Mouse (Mus musculus) heart, adult 2 months (tissue): Measurements from ENCODE around the gene Cpeb3. TPM values are rescaled to one million over a fixed set of nuclear protein-coding genes. Genes with fewer than 3 reads are reported as not detected.

Experiments
- DNase-seq, 2 experiments: peaks; one replicate each; pipeline ENCODE4 v3.0.0; 2021
- H3K27ac ChIP-seq: fragments of 200-600 bp; 2 replicates; pipeline ENCODE4 v1.8.1; 2022
- H3K27me3 ChIP-seq: fragments of 200-500 bp; 2 replicates; pipeline ENCODE4 v1.6.1; 2012; ENCODE audit warnings: mild to moderate bottlenecking, low read length, inconsistent platforms, mixed read lengths; ENCODE audit not compliant: control insufficient read depth, insufficient read depth
- H3K36me3 ChIP-seq: fragments of 200-500 bp; 2 replicates; pipeline ENCODE4 v1.6.1; 2012; ENCODE audit warnings: low read length, inconsistent platforms; ENCODE audit not compliant: control insufficient read depth, insufficient read depth
- H3K4me1 ChIP-seq: fragments of 200-500 bp; 2 replicates; pipeline ENCODE4 v1.6.1; 2011; ENCODE audit warnings: low read length; ENCODE audit not compliant: control insufficient read depth, insufficient read depth
- H3K4me3 ChIP-seq: fragments of 200-600 bp; 2 replicates; pipeline ENCODE4 v1.8.1; 2022
- H3K79me2 ChIP-seq: fragments of 200-500 bp; replicated peaks from 2 replicates; pipeline ENCODE4 v1.6.1; 2012; ENCODE audit warnings: mild to moderate bottlenecking, inconsistent platforms, low read length, moderate library complexity, mixed read lengths; ENCODE audit not compliant: control insufficient read depth, insufficient read depth
- H3K9ac ChIP-seq: fragments of 200-500 bp; 2 replicates; pipeline ENCODE4 v1.6.1; 2012; ENCODE audit warnings: low read depth, mild to moderate bottlenecking, control low read depth, inconsistent platforms, low read length, mixed read lengths
- CTCF ChIP-seq: fragments of 200-600 bp; IDR thresholded peaks from 2 replicates; pipeline ENCODE4 v1.8.1; 2022; ENCODE audit warnings: antibody characterized with exemption, mild to moderate bottlenecking, moderate library complexity
- EP300 ChIP-seq: fragments of 200-500 bp; IDR thresholded peaks from 2 replicates; pipeline ENCODE4 v1.6.1; 2011; ENCODE audit warnings: low read depth, low read length, control low read depth; ENCODE audit not compliant: insufficient read depth
- POLR2A ChIP-seq: fragments of 200-500 bp; IDR thresholded peaks from 2 replicates; pipeline ENCODE4 v1.6.1; 2011; ENCODE audit warnings: mild to moderate bottlenecking, low read depth, low read length, control low read depth; ENCODE audit not compliant: insufficient read depth
- WGBS: fragments of 180-500 bp; shearing (Covaris S2); methylation state at CpG from one replicate; pipeline ENCODE4 v1.1.7; 2018; 5-methylcytosine and 5-hydroxymethylcytosine counted together
- intact Hi-C: fragments of 180-260 bp; cut with DNase I; formaldehyde crosslinking; loops from one replicate; pipeline ENCODE4 v1.15.1; 2025
- polyA plus RNA-seq: library from polyadenylated mRNA; depleted of rRNA; stranded (reverse); fragments of >200 nt; gene quantifications from 2 replicates; pipeline ENCODE4 v1.2.3, GENCODE M21; 2012
- total RNA-seq, 2 experiments: library from RNA; stranded (reverse); gene quantifications; 2 replicates each; pipeline ENCODE4 v1.2.3; 2021

Cpeb3 gene
- total and polyA plus RNA-seq, 3 experiments = 35.6 to 96.9 (median 78.9) TPM

- no peaks in the 10 kb centered on the region for H3K27me3 ChIP-seq
- 72% methylated on average over 1 of the region's 1 CpGs for WGBS
- H3K27ac ChIP-seq = no peak overlapping the region
- no peaks in the 10 kb centered on the region; the same call in 1 of the 2 replicates for H3K4me1 ChIP-seq
- no peaks in the 10 kb centered on the region; the same call in 1 of the 2 replicates for H3K79me2 ChIP-seq
- intact Hi-C loops = no loop called here
- DNase-seq = no peak
- TF ChIP-seq POLR2A (no peak), CTCF (no peak), EP300 (no peak)
- H3K36me3 ChIP-seq = peaks cover 3% of the 10 kb centered on the region; the same call in 1 of the 2 replicates
- no peak overlapping the region for H3K4me3 ChIP-seq
- H3K9ac ChIP-seq = no peak overlapping the region
These were observed 5.0 kb downstream of the Cpeb3 start for GRCm38 (mm10) chr19:37203371-37203770.

- Histone ChIP-seq H3K27ac (no peak overlapping the region), H3K9ac (no peak overlapping the region)
These were observed 8.5 kb downstream of the Cpeb3 start for GRCm38 (mm10) chr19:37199889-37200288.

GRCm38 (mm10) chr19:37198165-37198880 lies 10.1 kb downstream of the Cpeb3 start:
- H3K4me3 ChIP-seq = no peak overlapping the region
- no peaks in the 10 kb centered on the region; the same call in 1 of the 2 replicates for H3K4me1 ChIP-seq
- no peak overlapping the region for H3K27ac ChIP-seq
- TF ChIP-seq CTCF (no peak), POLR2A (no peak), EP300 (no peak)
- DNase-seq = no peak
- no peaks in the 10 kb centered on the region for H3K27me3 ChIP-seq
- no peaks in the 10 kb centered on the region for H3K36me3 ChIP-seq
- 63% methylated on average over 1 of the region's 1 CpGs for WGBS
- H3K9ac ChIP-seq = no peak overlapping the region
- peaks cover 1% of the 10 kb centered on the region; the same call in 1 of the 2 replicates for H3K79me2 ChIP-seq
- intact Hi-C loops = no loop called here

More at GRCm38 (mm10) chr19:37199889-37200288, 8.5 kb downstream of the Cpeb3 start:
- TF ChIP-seq POLR2A (no peak), EP300 (no peak), CTCF (no peak)
- Histone ChIP-seq H3K4me3 (no peak overlapping the region), H3K27me3 (no peaks in the 10 kb centered on the region), H3K36me3 (no peaks in the 10 kb centered on the region), H3K79me2 (peaks cover 1% of the 10 kb centered on the region; the same call in 1 of the 2 replicates), H3K4me1 (no peaks in the 10 kb centered on the region; the same call in 1 of the 2 replicates)
- intact Hi-C loops = no loop called here
- 66% methylated on average over 2 of the region's 2 CpGs for WGBS
- no peak for DNase-seq

GRCm38 (mm10) chr19:37192475-37193058 lies 15.8 kb downstream of the Cpeb3 start:
- H3K36me3 ChIP-seq = no peaks in the 10 kb centered on the region
- no peaks in the 10 kb centered on the region for H3K27me3 ChIP-seq
- no peaks in the 10 kb centered on the region for H3K79me2 ChIP-seq
- no peak overlapping the region for H3K27ac ChIP-seq
- 26% methylated on average over 5 of the region's 5 CpGs for WGBS
- no peak overlapping the region for H3K4me3 ChIP-seq
- no peak for DNase-seq
- H3K9ac ChIP-seq = no peak overlapping the region
- no peaks in the 10 kb centered on the region; the same call in 1 of the 2 replicates for H3K4me1 ChIP-seq
- no peak for TF ChIP-seq CTCF
- TF ChIP-seq EP300 = no peak
- TF ChIP-seq POLR2A = no peak
- intact Hi-C loops = no loop called here

- DNase-seq = no peak
- H3K27me3 ChIP-seq = no peaks in the 10 kb centered on the region
- H3K4me1 ChIP-seq = no peaks in the 10 kb centered on the region; the same call in 1 of the 2 replicates
- H3K36me3 ChIP-seq = no peaks in the 10 kb centered on the region
- intact Hi-C loops = no loop called here
- H3K4me3 ChIP-seq = no peak overlapping the region
- WGBS = 32% methylated on average over 4 of the region's 4 CpGs
- no peak overlapping the region for H3K27ac ChIP-seq
- H3K79me2 ChIP-seq = no peaks in the 10 kb centered on the region
- no peak overlapping the region for H3K9ac ChIP-seq
- TF ChIP-seq EP300 (no peak), POLR2A (no peak), CTCF (no peak)
These were observed 19.9 kb downstream of the Cpeb3 start for GRCm38 (mm10) chr19:37188366-37188948.
